Mouse (Mus musculus) neural tube, embryonic 15.5 days (tissue): Measurements from ENCODE around the gene Cdc42se2. TPM values are rescaled to one million over a fixed set of nuclear protein-coding genes. Genes with fewer than 3 reads are reported as not detected.
A peak's percentile ranks its signal among the peaks of the same experiment; 100 is the strongest.

Source experiments
- ATAC-seq: fragments of 200-750 bp; cut with Nextera tagmentation; 2 replicates; pipeline ENCODE4 v1.8.0; 2017; ENCODE audit warnings: mild to moderate bottlenecking, moderate TSS enrichment, moderate library complexity; ENCODE audit not compliant: low FRiP score
- H3K27ac ChIP-seq: fragments of 300-500 bp; sonication (generic); replicated peaks from 2 replicates; pipeline ENCODE4 v1.5.1; 2015; ENCODE audit warnings: mild to moderate bottlenecking, inconsistent platforms
- H3K27me3 ChIP-seq: fragments of 300-500 bp; sonication (generic); replicated peaks from 2 replicates; pipeline ENCODE4 v1.6.1; 2015; ENCODE audit warnings: inconsistent platforms
- H3K36me3 ChIP-seq: fragments of 300-500 bp; sonication (generic); 2 replicates; pipeline ENCODE4 v1.6.1; 2015; ENCODE audit warnings: inconsistent platforms
- H3K4me1 ChIP-seq: fragments of 300-500 bp; sonication (generic); 2 replicates; pipeline ENCODE4 v1.6.1; 2015; ENCODE audit warnings: inconsistent platforms
- H3K4me2 ChIP-seq: fragments of 300-500 bp; sonication (generic); 2 replicates; pipeline ENCODE4 v1.6.1; 2015; ENCODE audit warnings: inconsistent platforms, mild to moderate bottlenecking, moderate library complexity
- H3K4me3 ChIP-seq: fragments of 300-500 bp; sonication (generic); replicated peaks from 2 replicates; pipeline ENCODE4 v1.5.1; 2015; ENCODE audit warnings: mild to moderate bottlenecking, inconsistent platforms
- H3K9ac ChIP-seq: fragments of 300-500 bp; sonication (generic); replicated peaks from 2 replicates; pipeline ENCODE4 v1.6.1; 2015; ENCODE audit warnings: mild to moderate bottlenecking, inconsistent platforms
- H3K9me3 ChIP-seq: fragments of 300-500 bp; sonication (generic); replicated peaks from 2 replicates; pipeline ENCODE4 v1.6.1; 2016; ENCODE audit warnings: inconsistent platforms
- WGBS: fragments of 180-500 bp; shearing (Covaris S2); methylation state at CpG from one replicate; pipeline ENCODE4 v1.1.7; 2015; ENCODE audit warnings: mixed read lengths; 5-methylcytosine and 5-hydroxymethylcytosine counted together
- polyA plus RNA-seq: library from polyadenylated mRNA; unstranded; fragments of >200 nt; fragmentation: Nextera tagmentation; extraction: Ambion mirVana; gene quantifications from 2 replicates; pipeline ENCODE4 v1.2.1, GENCODE M21; 2015

The Cdc42se2 gene
- polyA plus RNA-seq, 1 experiment from 2014 or later: 120 TPM

GRCm38 (mm10) chr11:54812314-54812713 lies 24.8 kb upstream of the Cdc42se2 start:
- Histone ChIP-seq H3K9ac (no peak overlapping the region), H3K27ac (peak overlapping the region; percentile 41), H3K4me2 (no peak overlapping the region), H3K9me3 (no peaks in the 10 kb centered on the region), H3K4me3 (no peak overlapping the region), H3K36me3 (no peaks in the 10 kb centered on the region), H3K27me3 (no peaks in the 10 kb centered on the region), H3K4me1 (peaks cover 12% of the 10 kb centered on the region; the same call in 1 of the 2 replicates)
- 25% methylated on average over 4 of the region's 4 CpGs for WGBS
- ATAC-seq: no peak

GRCm38 (mm10) chr11:54811054-54811453 lies 23.6 kb upstream of the Cdc42se2 start:
- Histone ChIP-seq H3K9me3 (no peaks in the 10 kb centered on the region), H3K9ac (no peak overlapping the region), H3K4me1 (peaks cover 11% of the 10 kb centered on the region; the same call in 1 of the 2 replicates), H3K36me3 (no peaks in the 10 kb centered on the region), H3K27me3 (no peaks in the 10 kb centered on the region), H3K27ac (no peak overlapping the region), H3K4me3 (no peak overlapping the region), H3K4me2 (no peak overlapping the region)
- no peak for ATAC-seq
- WGBS: 87% methylated on average over 3 of the region's 3 CpGs

- Histone ChIP-seq H3K4me3 (no peak overlapping the region), H3K27ac (no peak overlapping the region), H3K27me3 (no peaks in the 10 kb centered on the region), H3K4me2 (no peak overlapping the region), H3K4me1 (peaks cover 11% of the 10 kb centered on the region; the same call in 1 of the 2 replicates), H3K36me3 (no peaks in the 10 kb centered on the region), H3K9ac (no peak overlapping the region), H3K9me3 (no peaks in the 10 kb centered on the region)
- WGBS: 92% methylated on average over 5 of the region's 5 CpGs
- no peak for ATAC-seq
Measured at GRCm38 (mm10) chr11:54809582-54809981, 22.1 kb upstream of the Cdc42se2 start.

GRCm38 (mm10) chr11:54808177-54808576 lies 20.7 kb upstream of the Cdc42se2 start:
- Histone ChIP-seq H3K36me3 (no peaks in the 10 kb centered on the region), H3K9ac (no peak overlapping the region), H3K9me3 (no peaks in the 10 kb centered on the region), H3K27me3 (no peaks in the 10 kb centered on the region), H3K4me2 (no peak overlapping the region), H3K27ac (no peak overlapping the region), H3K4me3 (no peak overlapping the region), H3K4me1 (peaks cover 8% of the 10 kb centered on the region; the same call in 1 of the 2 replicates)
- no peak for ATAC-seq
- WGBS: 88% methylated on average over 4 of the region's 4 CpGs

- no peaks in the 10 kb centered on the region for H3K9me3 ChIP-seq
- H3K27me3 ChIP-seq: no peaks in the 10 kb centered on the region
- H3K4me3 ChIP-seq: no peak overlapping the region
- no peak overlapping the region for H3K9ac ChIP-seq
- ATAC-seq: no peak
- 84% methylated on average over 9 of the region's 9 CpGs for WGBS
- no peak overlapping the region for H3K4me2 ChIP-seq
- peaks cover 3% of the 10 kb centered on the region; the same call in 1 of the 2 replicates for H3K4me1 ChIP-seq
- H3K27ac ChIP-seq: no peak overlapping the region
- H3K36me3 ChIP-seq: no peaks in the 10 kb centered on the region
Measured at GRCm38 (mm10) chr11:54807669-54808068, 20.2 kb upstream of the Cdc42se2 start.

- ATAC-seq: no peak
- no peak overlapping the region for H3K4me3 ChIP-seq
- no peak overlapping the region for H3K9ac ChIP-seq
- H3K4me2 ChIP-seq: no peak overlapping the region
- H3K27me3 ChIP-seq: no peaks in the 10 kb centered on the region
- H3K9me3 ChIP-seq: no peaks in the 10 kb centered on the region
- no peak overlapping the region for H3K27ac ChIP-seq
- no peaks in the 10 kb centered on the region for H3K4me1 ChIP-seq
- WGBS: 89% methylated on average over 28 of the region's 28 CpGs
- no peaks in the 10 kb centered on the region for H3K36me3 ChIP-seq
Measured at GRCm38 (mm10) chr11:54806891-54807290, 19.4 kb upstream of the Cdc42se2 start.

- no peaks in the 10 kb centered on the region for H3K4me1 ChIP-seq
- WGBS: 74% methylated on average over 4 of the region's 4 CpGs
- no peaks in the 10 kb centered on the region for H3K9me3 ChIP-seq
- no peak overlapping the region for H3K4me2 ChIP-seq
- H3K36me3 ChIP-seq: no peaks in the 10 kb centered on the region
- ATAC-seq: no peak
- H3K27ac ChIP-seq: no peak overlapping the region
- H3K27me3 ChIP-seq: no peaks in the 10 kb centered on the region
- H3K4me3 ChIP-seq: no peak overlapping the region
- no peak overlapping the region for H3K9ac ChIP-seq
Measured at GRCm38 (mm10) chr11:54805196-54805595, 17.7 kb upstream of the Cdc42se2 start.

GRCm38 (mm10) chr11:54802621-54803020 lies 15.1 kb upstream of the Cdc42se2 start:
- ATAC-seq: no peak
- Histone ChIP-seq H3K9ac (no peak overlapping the region), H3K27ac (no peak overlapping the region), H3K4me2 (no peak overlapping the region), H3K27me3 (no peaks in the 10 kb centered on the region), H3K4me3 (no peak overlapping the region), H3K36me3 (no peaks in the 10 kb centered on the region), H3K9me3 (no peaks in the 10 kb centered on the region), H3K4me1 (no peaks in the 10 kb centered on the region)
- WGBS: 74% methylated on average over 6 of the region's 6 CpGs

- no peaks in the 10 kb centered on the region for H3K4me1 ChIP-seq
- no peak overlapping the region for H3K4me2 ChIP-seq
- H3K36me3 ChIP-seq: no peaks in the 10 kb centered on the region
- H3K9me3 ChIP-seq: no peaks in the 10 kb centered on the region
- no peak overlapping the region for H3K27ac ChIP-seq
- no peaks in the 10 kb centered on the region for H3K27me3 ChIP-seq
- no peak overlapping the region for H3K4me3 ChIP-seq
- no peak for ATAC-seq
- 85% methylated on average over 6 of the region's 6 CpGs for WGBS
- no peak overlapping the region for H3K9ac ChIP-seq
Measured at GRCm38 (mm10) chr11:54801791-54802558, 14.5 kb upstream of the Cdc42se2 start.

GRCm38 (mm10) chr11:54796551-54796950 lies 9.1 kb upstream of the Cdc42se2 start:
- WGBS: 77% methylated on average over 11 of the region's 11 CpGs
- Histone ChIP-seq H3K4me1 (no peaks in the 10 kb centered on the region), H3K36me3 (no peaks in the 10 kb centered on the region), H3K9me3 (no peaks in the 10 kb centered on the region), H3K9ac (no peak overlapping the region), H3K4me3 (no peak overlapping the region), H3K27me3 (no peaks in the 10 kb centered on the region), H3K27ac (no peak overlapping the region), H3K4me2 (no peak overlapping the region)
- no peak for ATAC-seq

- Histone ChIP-seq H3K9me3 (no peaks in the 10 kb centered on the region), H3K36me3 (no peaks in the 10 kb centered on the region), H3K4me2 (no peak overlapping the region), H3K27ac (no peak overlapping the region), H3K4me1 (no peaks in the 10 kb centered on the region), H3K27me3 (no peaks in the 10 kb centered on the region), H3K4me3 (no peak overlapping the region), H3K9ac (no peak overlapping the region)
- WGBS: 90% methylated on average over 3 of the region's 3 CpGs
- ATAC-seq: no peak
Measured at GRCm38 (mm10) chr11:54794678-54795077, 7.2 kb upstream of the Cdc42se2 start.

GRCm38 (mm10) chr11:54793173-54793572 lies 5.7 kb upstream of the Cdc42se2 start:
- no peak overlapping the region for H3K4me2 ChIP-seq
- no peaks in the 10 kb centered on the region for H3K36me3 ChIP-seq
- no peak overlapping the region for H3K27ac ChIP-seq
- H3K4me3 ChIP-seq: no peak overlapping the region
- H3K27me3 ChIP-seq: no peaks in the 10 kb centered on the region
- no peaks in the 10 kb centered on the region for H3K9me3 ChIP-seq
- H3K9ac ChIP-seq: no peak overlapping the region
- 88% methylated on average over 1 of the region's 1 CpGs for WGBS
- H3K4me1 ChIP-seq: 0 out of 2 replicates have a peak, but pooled peaks cover under 1% of the 10 kb centered on the region
- ATAC-seq: no peak
